Comparison of ENCODE assay signal across 10 mouse cellular contexts in the genomic region with DNA sequence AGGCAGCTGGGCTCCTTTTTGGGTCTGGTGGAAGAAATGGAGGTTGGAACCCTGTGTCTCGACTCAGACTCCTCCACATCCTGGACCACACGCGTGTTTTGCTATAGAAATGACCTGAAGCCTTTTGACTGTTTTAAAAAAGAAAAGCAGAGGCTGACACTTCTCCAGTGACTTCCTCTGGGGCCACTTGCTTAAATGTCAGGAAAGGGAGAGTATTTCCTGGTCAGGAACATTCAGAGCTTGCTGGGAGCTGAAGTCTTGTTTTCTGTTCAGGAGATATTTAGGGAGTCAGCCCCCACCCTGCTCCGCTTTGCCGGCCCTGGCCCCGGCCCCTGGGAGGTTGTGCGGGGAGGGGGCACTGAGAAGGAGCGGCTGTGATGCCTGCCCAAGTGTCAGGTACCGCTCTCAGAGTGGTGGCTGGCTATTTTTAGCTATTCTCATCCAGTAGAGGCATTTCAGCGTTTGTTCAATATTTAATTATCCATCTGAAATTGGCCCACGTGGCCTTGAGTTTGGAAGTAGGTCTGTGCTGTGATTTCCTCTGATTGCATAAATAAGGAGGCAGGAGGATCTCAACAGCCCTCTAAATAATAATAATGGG.
DNase-seq lines count a peak whose midpoint lies in the region; ATAC-seq lines count a peak whose summit lies in the region.
"Had no signal": no experiment of that assay in that cellular context is flagged by ENCODE, and none has a peak within 500 bp of the region (broad histone marks: within the 10 kb centered on the region; RNA-seq: fewer than 3 reads in every experiment).

No protein-coding gene starts in this region.

- no peaks in the 10 kb centered on the region for H3K27me3 ChIP-seq in hindbrain, embryonic 12.5 days
- no peaks in the 10 kb centered on the region for H3K27me3 ChIP-seq in hindbrain, embryonic 10.5 days (ENCODE audit: insufficient read depth, poor library complexity, severe bottlenecking)
- no peaks in the 10 kb centered on the region for H3K27me3 ChIP-seq in forebrain, embryonic 12.5 days
- no peaks in the 10 kb centered on the region for H3K27me3 ChIP-seq in hindbrain, embryonic 16.5 days (replicated peaks; ENCODE audit: control insufficient read depth, insufficient read depth, low read length)

- no peak overlapping the region for H3K4me3 ChIP-seq in hindbrain, embryonic 12.5 days
- no peak overlapping the region for H3K4me3 ChIP-seq in hindbrain, embryonic 10.5 days
- H3K4me3 ChIP-seq in forebrain, embryonic 12.5 days (replicated peaks): no peak overlapping the region
- H3K4me3 ChIP-seq in hindbrain, embryonic 16.5 days (ENCODE audit: low read length): no peak overlapping the region

- no peaks in the 10 kb centered on the region for H3K36me3 ChIP-seq in hindbrain, embryonic 12.5 days
- H3K36me3 ChIP-seq in hindbrain, embryonic 10.5 days: peaks cover 4% of the 10 kb centered on the region; the same call in 1 of the 2 replicates
- peaks cover 6% of the 10 kb centered on the region; the same call in 1 of the 2 replicates for H3K36me3 ChIP-seq in forebrain, embryonic 12.5 days (replicated peaks)
- H3K36me3 ChIP-seq in hindbrain, embryonic 16.5 days (ENCODE audit: control insufficient read depth, insufficient read depth, low read length): no peaks in the 10 kb centered on the region

- H3K9ac ChIP-seq in hindbrain, embryonic 12.5 days: no peak overlapping the region
- H3K9ac ChIP-seq in forebrain, embryonic 12.5 days: no peak overlapping the region
- 0 out of 2 replicates have a peak overlapping the region, but pooled peaks have one; percentile 33 for H3K9ac ChIP-seq in hindbrain, embryonic 16.5 days (ENCODE audit: low read depth, low read length)
- H3K9ac ChIP-seq: liver, embryonic 14.5 days had no signal

- peak overlapping the region; percentile 18; the same call in 1 of the 2 replicates for H3K27ac ChIP-seq in hindbrain, embryonic 12.5 days
- H3K27ac ChIP-seq in hindbrain, embryonic 10.5 days: no peak overlapping the region; the same call in 1 of the 2 replicates
- H3K27ac ChIP-seq in forebrain, embryonic 12.5 days: peak overlapping the region; percentile 59; the same call in 1 of the 2 replicates
- H3K27ac ChIP-seq in hindbrain, embryonic 16.5 days (ENCODE audit: low read depth, low read length): peak overlapping the region; percentile 49; the same call in 1 of the 2 replicates
- H3K27ac ChIP-seq: liver, embryonic 14.5 days had no signal

- H3K4me2 ChIP-seq in hindbrain, embryonic 12.5 days (replicated peaks): no peak overlapping the region
- no peak overlapping the region for H3K4me2 ChIP-seq in forebrain, embryonic 12.5 days
- no peak overlapping the region for H3K4me2 ChIP-seq in hindbrain, embryonic 16.5 days (ENCODE audit: low read length)

- no peak for DNase-seq in hindbrain, embryonic 10.5 days (ENCODE audit: low spot score)
- peak; percentile 60 for DNase-seq in brain, adult 2 months (ENCODE audit: low read depth, low spot score)
- no peak for DNase-seq in right cerebral cortex, postnatal 14 days
- DNase-seq in urinary bladder, adult 18-20 months (ENCODE audit: low spot score in 2 of 2): no peak
- DNase-seq in left cerebral cortex, adult 11 months (ENCODE audit: low spot score): no peak
- DNase-seq: adrenal gland, adult 2 months had no signal

- ATAC-seq in hindbrain, embryonic 12.5 days (ENCODE audit: low FRiP score): no peak
- no peak for ATAC-seq in forebrain, embryonic 12.5 days (ENCODE audit: low FRiP score)
- ATAC-seq in hindbrain, embryonic 16.5 days: no peak

- H3K4me1 ChIP-seq in hindbrain, embryonic 12.5 days: peaks cover 57% of the 10 kb centered on the region
- peaks cover 67% of the 10 kb centered on the region for H3K4me1 ChIP-seq in hindbrain, embryonic 10.5 days (replicated peaks)
- H3K4me1 ChIP-seq in forebrain, embryonic 12.5 days: peaks cover 56% of the 10 kb centered on the region
- H3K4me1 ChIP-seq in hindbrain, embryonic 16.5 days (ENCODE audit: control insufficient read depth, insufficient read depth, low read depth, low read length): peaks cover 26% of the 10 kb centered on the region

- no peaks in the 10 kb centered on the region for H3K9me3 ChIP-seq in hindbrain, embryonic 12.5 days (replicated peaks)
- H3K9me3 ChIP-seq in hindbrain, embryonic 10.5 days: no peaks in the 10 kb centered on the region
- H3K9me3 ChIP-seq in forebrain, embryonic 12.5 days: no peaks in the 10 kb centered on the region
- no peaks in the 10 kb centered on the region for H3K9me3 ChIP-seq in hindbrain, embryonic 16.5 days (ENCODE audit: control insufficient read depth, low read length)

- 58% methylated on average over 11 of the region's 11 CpGs for WGBS in hindbrain, embryonic 12.5 days
- WGBS in hindbrain, embryonic 10.5 days: 67% methylated on average over 11 of the region's 11 CpGs
- WGBS in forebrain, embryonic 12.5 days: 63% methylated on average over 11 of the region's 11 CpGs
- 56% methylated on average over 11 of the region's 11 CpGs for WGBS in hindbrain, embryonic 16.5 days
